Mouse (Mus musculus): Measurements from ENCODE around the gene Stim2.

The Stim2 gene

GRCm38 (mm10) chr5:53998146-53998742 lies at the start of gene Stim2:
Gene Stim2 (plus strand): TSS chr5:53998499.
- peak; percentile 97 for DNase-seq

GRCm38 (mm10) chr5:53948606-53949266 lies 49.6 kb upstream of the Stim2 start:
- peak; percentile 82 for DNase-seq

GRCm38 (mm10) chr5:53950189-53950588 lies 48.1 kb upstream of the Stim2 start:
- no peak for DNase-seq

- DNase-seq = no peak
Observed at GRCm38 (mm10) chr5:53953216-53953615, 45.1 kb upstream of the Stim2 start.

- DNase-seq = no peak
Observed at GRCm38 (mm10) chr5:53953797-53954196, 44.5 kb upstream of the Stim2 start.

GRCm38 (mm10) chr5:53955966-53956365 lies 42.3 kb upstream of the Stim2 start:
- no peak for DNase-seq

GRCm38 (mm10) chr5:53956396-53957314 lies 41.6 kb upstream of the Stim2 start:
- DNase-seq = no peak

GRCm38 (mm10) chr5:53957348-53957747 lies 41.0 kb upstream of the Stim2 start:
- no peak for DNase-seq

- no peak for DNase-seq
Observed at GRCm38 (mm10) chr5:53961229-53961628, 37.1 kb upstream of the Stim2 start.

- DNase-seq = peak; percentile 51
Observed at GRCm38 (mm10) chr5:53961830-53962515, 36.3 kb upstream of the Stim2 start.

- no peak for DNase-seq
Observed at GRCm38 (mm10) chr5:53965656-53966055, 32.6 kb upstream of the Stim2 start.

- no peak for DNase-seq
Observed at GRCm38 (mm10) chr5:53967560-53967959, 30.7 kb upstream of the Stim2 start.

- DNase-seq = peak; percentile 63
Observed at GRCm38 (mm10) chr5:53970178-53970577, 28.1 kb upstream of the Stim2 start.

GRCm38 (mm10) chr5:53971201-53971600 lies 27.1 kb upstream of the Stim2 start:
- no peak for DNase-seq

GRCm38 (mm10) chr5:53972905-53973304 lies 25.4 kb upstream of the Stim2 start:
- DNase-seq = no peak

GRCm38 (mm10) chr5:53976497-53976896 lies 21.8 kb upstream of the Stim2 start:
- DNase-seq = no peak

- no peak for DNase-seq
Observed at GRCm38 (mm10) chr5:53977060-53977459, 21.2 kb upstream of the Stim2 start.

GRCm38 (mm10) chr5:53983358-53983757 lies 14.9 kb upstream of the Stim2 start:
- no peak for DNase-seq

- no peak for DNase-seq
Observed at GRCm38 (mm10) chr5:53985632-53986031, 12.7 kb upstream of the Stim2 start.

GRCm38 (mm10) chr5:53987496-53987895 lies 10.8 kb upstream of the Stim2 start:
- no peak for DNase-seq

GRCm38 (mm10) chr5:53988053-53988452 lies 10.2 kb upstream of the Stim2 start:
- no peak for DNase-seq

- DNase-seq = peak; percentile 38
Observed at GRCm38 (mm10) chr5:53992616-53993015, 5.7 kb upstream of the Stim2 start.

- DNase-seq = no peak
Observed at GRCm38 (mm10) chr5:53994576-53994975, 3.7 kb upstream of the Stim2 start.
